Mouse (Mus musculus): ENCODE measurements around the gene Tomm6. TPM values are rescaled to one million over a fixed set of nuclear protein-coding genes. Genes with fewer than 3 reads are reported as not detected.
A peak's percentile ranks its signal among the peaks of the same experiment; 100 is the strongest.

The Tomm6 gene
- polyA plus RNA-seq (2017; shearing (Covaris generic)), result 100 to 1,000 TPM; 297 to 309 TPM

- no peak for ATAC-seq
Observed at GRCm38 (mm10) chr17:47688344-47688607, at the start of gene Tomm6. Gene Tomm6 (minus strand): TSS chr17:47688386.

- ATAC-seq, result peak; percentile 9
Observed at GRCm38 (mm10) chr17:47737271-47738065, 49.3 kb upstream of the Tomm6 start.

GRCm38 (mm10) chr17:47736856-47737255, 48.7 kb upstream of the Tomm6 start, which contains the start of gene Tfeb:
Gene Tfeb (plus strand): TSS chr17:47737030.
- peak; percentile 74 for ATAC-seq

GRCm38 (mm10) chr17:47735553-47736100, 47.4 kb upstream of the Tomm6 start:
- ATAC-seq, result no peak

- no peak for ATAC-seq
Observed at GRCm38 (mm10) chr17:47730633-47731575, 42.7 kb upstream of the Tomm6 start.

GRCm38 (mm10) chr17:47726566-47726965, 38.4 kb upstream of the Tomm6 start, which contains the start of gene Pgc:
Gene Pgc (plus strand): TSS chr17:47726842.
- ATAC-seq, result no peak

- no peak for ATAC-seq
Observed at GRCm38 (mm10) chr17:47721183-47721582, 33.0 kb upstream of the Tomm6 start.

GRCm38 (mm10) chr17:47715037-47715436, 26.9 kb upstream of the Tomm6 start:
- ATAC-seq, result no peak

- ATAC-seq, result no peak
Observed at GRCm38 (mm10) chr17:47712889-47713571, 24.8 kb upstream of the Tomm6 start.

- ATAC-seq, result no peak
Observed at GRCm38 (mm10) chr17:47711883-47712282, 23.7 kb upstream of the Tomm6 start.

GRCm38 (mm10) chr17:47710036-47710435, 21.9 kb upstream of the Tomm6 start:
- no peak for ATAC-seq

- no peak for ATAC-seq
Observed at GRCm38 (mm10) chr17:47708972-47709371, 20.8 kb upstream of the Tomm6 start.

GRCm38 (mm10) chr17:47707961-47708360, 19.8 kb upstream of the Tomm6 start:
- no peak for ATAC-seq

- no peak for ATAC-seq
Observed at GRCm38 (mm10) chr17:47706196-47706595, 18.0 kb upstream of the Tomm6 start.

GRCm38 (mm10) chr17:47704692-47705091, 16.5 kb upstream of the Tomm6 start:
- ATAC-seq, result no peak

GRCm38 (mm10) chr17:47703556-47703955, 15.4 kb upstream of the Tomm6 start:
- ATAC-seq, result no peak

- ATAC-seq, result no peak
Observed at GRCm38 (mm10) chr17:47702548-47703345, 14.6 kb upstream of the Tomm6 start.

GRCm38 (mm10) chr17:47701793-47702192, 13.6 kb upstream of the Tomm6 start:
- ATAC-seq, result no peak

- ATAC-seq, result no peak
Observed at GRCm38 (mm10) chr17:47699055-47699454, 10.9 kb upstream of the Tomm6 start.

GRCm38 (mm10) chr17:47698156-47698555, 10.0 kb upstream of the Tomm6 start:
- ATAC-seq, result no peak

GRCm38 (mm10) chr17:47695337-47695710, 7.1 kb upstream of the Tomm6 start:
- no peak for ATAC-seq

All from activated CD4-positive, CD25-positive, alpha-beta regulatory T cell, adult 4 months (primary cell).